Mouse (Mus musculus) cerebellum, adult 2 months (tissue): ENCODE results near the gene Akr1cl. TPM values are rescaled to one million over a fixed set of nuclear protein-coding genes. Genes with fewer than 3 reads are reported as not detected.

Experiments used
- DNase-seq, 2 experiments: peaks; one replicate each; pipeline ENCODE4 v3.0.0; 2021
- H3K27ac ChIP-seq: fragments of 200-500 bp; 2 replicates; pipeline ENCODE4 v1.5.1; 2012; ENCODE audit warnings: low read length, control low read depth, inconsistent platforms; ENCODE audit not compliant: insufficient read depth
- H3K27me3 ChIP-seq: fragments of 200-500 bp; 2 replicates; pipeline ENCODE4 v1.6.1; 2012; ENCODE audit warnings: inconsistent platforms, mild to moderate bottlenecking, low read length, moderate library complexity; ENCODE audit not compliant: control insufficient read depth, insufficient read depth
- H3K4me1 ChIP-seq: fragments of 200-500 bp; 2 replicates; pipeline ENCODE4 v1.6.1; 2011; ENCODE audit warnings: low read length; ENCODE audit not compliant: control insufficient read depth, insufficient read depth
- H3K4me3 ChIP-seq: fragments of 200-500 bp; replicated peaks from 2 replicates; pipeline ENCODE3; 2011; ENCODE audit warnings: mild to moderate bottlenecking, low read depth, low read length, control low read depth; ENCODE audit not compliant: insufficient read depth
- CTCF ChIP-seq: fragments of 200-500 bp; IDR thresholded peaks from 2 replicates; pipeline ENCODE4 v1.5.1; 2011; ENCODE audit warnings: low read depth, mild to moderate bottlenecking, control low read depth, low read length, moderate library complexity, borderline replicate concordance; ENCODE audit not compliant: insufficient read depth
- POLR2A ChIP-seq: fragments of 200-500 bp; IDR thresholded peaks from 2 replicates; pipeline ENCODE4 v1.6.1; 2011; ENCODE audit warnings: low read length, control low read depth, borderline replicate concordance; ENCODE audit not compliant: insufficient read depth
- WGBS: fragments of 180-500 bp; shearing (Covaris S2); methylation state at CpG from one replicate; pipeline ENCODE4 v1.1.7; 2018; 5-methylcytosine and 5-hydroxymethylcytosine counted together
- polyA plus RNA-seq: library from polyadenylated mRNA; depleted of rRNA; stranded (reverse); fragments of >200 nt; gene quantifications from 2 replicates; pipeline ENCODE4 v1.2.3, GENCODE M21; 2012

The Akr1cl gene
- polyA plus RNA-seq, 1 experiment, result not detected

- H3K27me3 ChIP-seq, result no peaks in the 10 kb centered on the region
- no peak overlapping the region for H3K4me3 ChIP-seq
- DNase-seq, result no peak
- no peak for TF ChIP-seq POLR2A
- no peak for TF ChIP-seq CTCF
- 86% methylated on average over 2 of the region's 2 CpGs for WGBS
- H3K27ac ChIP-seq, result no peak overlapping the region
- H3K4me1 ChIP-seq, result no peaks in the 10 kb centered on the region
These were observed 5.0 kb upstream of the Akr1cl start for GRCm38 (mm10) chr1:65037542-65037941.

- Histone ChIP-seq H3K4me1 (no peaks in the 10 kb centered on the region), H3K27ac (no peak overlapping the region), H3K27me3 (no peaks in the 10 kb centered on the region), H3K4me3 (no peak overlapping the region)
- DNase-seq, result no peak
- WGBS, result 44% methylated on average over 3 of the region's 3 CpGs
- TF ChIP-seq CTCF (no peak), POLR2A (no peak)
These were observed 3.0 kb upstream of the Akr1cl start for GRCm38 (mm10) chr1:65035513-65035912.

GRCm38 (mm10) chr1:65028206-65028605 lies 4.4 kb downstream of the Akr1cl start:
- H3K27ac ChIP-seq, result no peak overlapping the region
- no peak overlapping the region for H3K4me3 ChIP-seq
- TF ChIP-seq POLR2A (no peak), CTCF (no peak)
- no peaks in the 10 kb centered on the region for H3K4me1 ChIP-seq
- no peaks in the 10 kb centered on the region for H3K27me3 ChIP-seq
- WGBS, result 42% methylated on average over 9 of the region's 9 CpGs
- DNase-seq, result no peak

- no peaks in the 10 kb centered on the region for H3K4me1 ChIP-seq
- H3K4me3 ChIP-seq, result no peak overlapping the region
- DNase-seq, result no peak
- no peak overlapping the region for H3K27ac ChIP-seq
- no peaks in the 10 kb centered on the region for H3K27me3 ChIP-seq
- WGBS, result 81% methylated on average over 4 of the region's 4 CpGs
- TF ChIP-seq POLR2A (no peak), CTCF (no peak)
These were observed 19.8 kb downstream of the Akr1cl start for GRCm38 (mm10) chr1:65012726-65013125.

GRCm38 (mm10) chr1:65010153-65010552 lies 22.4 kb downstream of the Akr1cl start:
- Histone ChIP-seq H3K4me1 (no peaks in the 10 kb centered on the region), H3K27ac (no peak overlapping the region), H3K27me3 (no peaks in the 10 kb centered on the region), H3K4me3 (no peak overlapping the region)
- TF ChIP-seq POLR2A (no peak), CTCF (peak; percentile 95)
- 6% methylated on average over 9 of the region's 9 CpGs for WGBS
- DNase-seq, result peak; percentile 55 to 67

GRCm38 (mm10) chr1:65005575-65005974 lies 27.0 kb downstream of the Akr1cl start:
- DNase-seq, result no peak
- H3K4me3 ChIP-seq, result no peak overlapping the region
- no peak for TF ChIP-seq CTCF
- H3K27me3 ChIP-seq, result no peaks in the 10 kb centered on the region
- WGBS, result 82% methylated on average over 6 of the region's 6 CpGs
- H3K4me1 ChIP-seq, result no peaks in the 10 kb centered on the region
- H3K27ac ChIP-seq, result no peak overlapping the region

- no peaks in the 10 kb centered on the region for H3K27me3 ChIP-seq
- DNase-seq, result no peak
- TF ChIP-seq POLR2A (no peak), CTCF (no peak)
- no peaks in the 10 kb centered on the region for H3K4me1 ChIP-seq
- no peak overlapping the region for H3K4me3 ChIP-seq
- WGBS, result 88% methylated on average over 4 of the region's 4 CpGs
- H3K27ac ChIP-seq, result no peak overlapping the region
These were observed 28.0 kb downstream of the Akr1cl start for GRCm38 (mm10) chr1:65004526-65004925.

- Histone ChIP-seq H3K4me3 (no peak overlapping the region), H3K27me3 (no peaks in the 10 kb centered on the region), H3K27ac (no peak overlapping the region), H3K4me1 (peaks cover 3% of the 10 kb centered on the region; the same call in 1 of the 2 replicates)
- DNase-seq, result peak; percentile 35 to 76
- TF ChIP-seq POLR2A, result no peak
- no peak for TF ChIP-seq CTCF
- 8% methylated on average over 4 of the region's 4 CpGs for WGBS
These were observed 39.4 kb downstream of the Akr1cl start for GRCm38 (mm10) chr1:64993206-64993605.
